Mouse (Mus musculus) liver, adult 2 months (tissue): ENCODE measurements at regions not wholly inside any gene's neighbourhood (a gene's known extent, or its start where the extent isn't known, plus 50 kb on each side); places are given as distances from the start of the nearest gene placed in this dataset.

ENCODE experiments used
- DNase-seq: peaks from one replicate; pipeline ENCODE4 v3.0.0-alpha.2; 2011; ENCODE audit warnings: low read depth, low spot score; ENCODE audit errors: extremely low read depth
- H3K27ac ChIP-seq: fragments of 200-500 bp; replicated peaks from 2 replicates; pipeline ENCODE4 v1.5.1; 2012; ENCODE audit warnings: low read depth, mild to moderate bottlenecking, control low read depth, inconsistent platforms, low read length; ENCODE audit not compliant: insufficient read depth
- H3K27me3 ChIP-seq: fragments of 200-500 bp; 2 replicates; pipeline ENCODE4 v1.6.1; 2012; ENCODE audit warnings: mild to moderate bottlenecking, moderate library complexity, low read length, inconsistent platforms; ENCODE audit not compliant: control insufficient read depth, insufficient read depth
- H3K36me3 ChIP-seq: fragments of 200-500 bp; 2 replicates; pipeline ENCODE4 v1.6.1; 2012; ENCODE audit warnings: low read length, inconsistent platforms; ENCODE audit not compliant: control insufficient read depth, insufficient read depth
- H3K4me1 ChIP-seq: fragments of 200-500 bp; 2 replicates; pipeline ENCODE4 v1.6.1; 2011; ENCODE audit warnings: low read length; ENCODE audit not compliant: control insufficient read depth, insufficient read depth
- H3K4me3 ChIP-seq: fragments of 200-500 bp; 2 replicates; pipeline ENCODE4 v1.5.1; 2011; ENCODE audit warnings: low read depth, mild to moderate bottlenecking, control low read depth, low read length, moderate library complexity; ENCODE audit not compliant: insufficient read depth
- H3K79me2 ChIP-seq: fragments of 200-500 bp; 2 replicates; pipeline ENCODE4 v1.6.1; 2012; ENCODE audit warnings: inconsistent platforms, mild to moderate bottlenecking, low read length, moderate library complexity; ENCODE audit not compliant: control insufficient read depth, insufficient read depth
- H3K9ac ChIP-seq: fragments of 200-500 bp; 2 replicates; pipeline ENCODE4 v1.6.1; 2012; ENCODE audit warnings: low read depth, mild to moderate bottlenecking, control low read depth, inconsistent platforms, low read length
- CTCF ChIP-seq: fragments of 200-500 bp; IDR thresholded peaks from 2 replicates; pipeline ENCODE4 v1.5.1; 2011; ENCODE audit warnings: low read depth, low read length, control low read depth
- POLR2A ChIP-seq: fragments of 200-500 bp; IDR thresholded peaks from 2 replicates; pipeline ENCODE4 v1.6.1; 2011; ENCODE audit warnings: low read length, control low read depth; ENCODE audit not compliant: insufficient read depth; ENCODE audit errors: extremely low read depth
- WGBS: fragments of 180-500 bp; shearing (Covaris S2); methylation state at CpG from one replicate; pipeline ENCODE4 v1.1.7; 2018; 5-methylcytosine and 5-hydroxymethylcytosine counted together

GRCm38 (mm10) chr19:37821243-37821642 is 123.6 kb downstream of the Cyp26a1 start:
- WGBS = 75% methylated on average over 3 of the region's 3 CpGs
- H3K36me3 ChIP-seq = no peaks in the 10 kb centered on the region
- no peaks in the 10 kb centered on the region for H3K4me1 ChIP-seq
- TF ChIP-seq POLR2A = no peak
- TF ChIP-seq CTCF = no peak
- H3K4me3 ChIP-seq = no peak overlapping the region
- no peaks in the 10 kb centered on the region for H3K79me2 ChIP-seq
- H3K9ac ChIP-seq = no peak overlapping the region
- no peaks in the 10 kb centered on the region for H3K27me3 ChIP-seq
- H3K27ac ChIP-seq = no peak overlapping the region
- no peak for DNase-seq

GRCm38 (mm10) chr19:37821671-37822190 is 124.1 kb downstream of the Cyp26a1 start:
- Histone ChIP-seq H3K9ac (no peak overlapping the region), H3K4me3 (no peak overlapping the region), H3K27ac (no peak overlapping the region), H3K36me3 (no peaks in the 10 kb centered on the region), H3K79me2 (no peaks in the 10 kb centered on the region), H3K27me3 (no peaks in the 10 kb centered on the region), H3K4me1 (no peaks in the 10 kb centered on the region)
- no peak for TF ChIP-seq POLR2A
- TF ChIP-seq CTCF = no peak
- DNase-seq = no peak
- WGBS = 91% methylated on average over 3 of the region's 3 CpGs

- Histone ChIP-seq H3K4me1 (no peaks in the 10 kb centered on the region), H3K27ac (no peak overlapping the region), H3K79me2 (no peaks in the 10 kb centered on the region), H3K4me3 (no peak overlapping the region), H3K36me3 (no peaks in the 10 kb centered on the region), H3K9ac (no peak overlapping the region), H3K27me3 (no peaks in the 10 kb centered on the region)
- TF ChIP-seq POLR2A = no peak
- no peak for TF ChIP-seq CTCF
- no peak for DNase-seq
- 66% methylated on average over 5 of the region's 5 CpGs for WGBS
Measured at GRCm38 (mm10) chr19:37824155-37824554, 126.6 kb downstream of the Cyp26a1 start.

DNA sequence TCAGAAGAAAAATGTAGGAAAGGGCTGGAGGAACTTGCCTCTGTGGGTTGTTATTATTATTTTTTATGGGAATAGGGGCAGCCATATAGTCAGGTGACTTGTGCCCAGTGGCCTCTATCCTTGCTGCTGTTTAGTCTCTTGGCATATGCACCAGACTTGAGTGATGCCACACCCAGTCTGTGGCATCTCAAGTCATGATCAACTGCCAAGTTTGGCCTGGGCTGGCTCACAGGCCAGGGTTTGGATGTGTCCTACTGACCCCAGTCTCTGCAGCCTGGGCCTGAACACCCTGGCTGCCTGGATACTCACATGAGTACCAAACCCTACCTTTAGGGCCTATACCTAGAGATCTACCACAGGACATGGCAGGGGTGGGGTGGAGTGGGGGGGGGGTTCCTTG is 133.8 kb downstream of the Cyp26a1 start:
- no peak for TF ChIP-seq POLR2A
- TF ChIP-seq CTCF = no peak
- Histone ChIP-seq H3K4me1 (no peaks in the 10 kb centered on the region), H3K9ac (no peak overlapping the region), H3K27ac (no peak overlapping the region), H3K36me3 (no peaks in the 10 kb centered on the region), H3K4me3 (no peak overlapping the region), H3K27me3 (no peaks in the 10 kb centered on the region), H3K79me2 (no peaks in the 10 kb centered on the region)
- no peak for DNase-seq

DNA sequence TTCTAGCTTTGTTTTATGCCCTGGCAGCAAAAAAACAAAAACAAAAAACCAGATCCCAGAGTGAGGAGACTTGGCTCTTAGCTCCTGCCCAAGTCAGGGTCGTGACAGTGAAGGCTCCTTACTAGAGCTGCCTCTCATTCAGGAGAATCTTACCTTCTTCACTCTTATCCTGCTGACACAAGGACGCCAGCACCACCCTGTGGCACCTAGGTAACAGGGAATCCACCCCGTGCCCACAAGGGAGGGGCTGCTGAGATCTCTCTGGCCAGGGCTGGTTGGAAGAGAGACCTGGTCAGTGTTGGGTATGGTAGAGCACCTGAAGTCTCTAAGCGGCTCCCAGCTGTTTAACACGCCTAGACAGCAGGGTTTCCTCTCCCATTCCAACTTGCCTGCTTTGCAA is 139.3 kb downstream of the Cyp26a1 start:
- H3K27me3 ChIP-seq = no peaks in the 10 kb centered on the region
- WGBS = 66% methylated on average over 5 of the region's 5 CpGs
- DNase-seq = peak; percentile 13
- H3K4me1 ChIP-seq = no peaks in the 10 kb centered on the region
- TF ChIP-seq CTCF = peak; percentile 70
- no peak for TF ChIP-seq POLR2A
- H3K36me3 ChIP-seq = no peaks in the 10 kb centered on the region
- H3K79me2 ChIP-seq = no peaks in the 10 kb centered on the region
- no peak overlapping the region for H3K4me3 ChIP-seq
- no peak overlapping the region for H3K27ac ChIP-seq
- H3K9ac ChIP-seq = no peak overlapping the region
